Mouse (Mus musculus) heart, postnatal 10 days (tissue): ENCODE measurements around the gene H1fx. TPM values are rescaled to one million over a fixed set of nuclear protein-coding genes. Genes with fewer than 3 reads are reported as not detected.
"Not testable (repeated sequence)": the region's sequence is repeated elsewhere in the genome, so short reads cannot be mapped to it uniquely, and the experiment has no call there.

Experiments
- DNase-seq, 2 experiments: peaks; one replicate each; pipeline ENCODE4 v3.0.0; 2021
- intact Hi-C: fragments of 180-260 bp; cut with DNase I; formaldehyde crosslinking; loops from one replicate; pipeline ENCODE4 v1.15.1; 2025
- microRNA-seq, 2 experiments: library from miRNA; unstranded; fragments of <30 nt; microRNA quantifications; one replicate each; pipeline ENCODE4 v1.2.0; 2022
- total RNA-seq, 2 experiments: library from RNA; stranded (reverse); gene quantifications; 2 replicates each; pipeline ENCODE4 v1.2.3; 2021

H1fx gene
- total RNA-seq, 2 experiments from 2014 or later = 16.7 to 23.0 TPM

DNA sequence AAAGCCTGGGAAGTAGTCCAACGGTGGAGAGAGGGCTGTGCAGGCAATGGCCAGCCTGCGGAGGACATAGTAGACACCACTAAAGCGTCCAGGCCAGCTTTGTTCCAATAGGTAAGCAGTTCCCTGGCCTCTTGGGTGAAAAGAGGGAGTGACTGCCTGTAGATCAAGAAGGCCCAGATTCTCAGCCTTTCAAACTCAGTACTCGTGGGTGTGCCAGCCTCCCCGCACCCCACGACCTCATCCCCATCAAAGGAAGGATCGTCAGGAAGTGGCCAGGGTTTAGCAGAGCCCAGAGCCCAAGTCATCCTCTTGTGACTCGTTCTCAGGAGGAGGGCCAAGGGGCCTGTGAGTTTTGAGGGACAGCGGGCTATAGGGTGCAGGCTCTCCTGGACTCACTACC is 1.1 kb upstream of the H1fx start:
- intact Hi-C loops = loop anchor here (5.0 kb wide), 1 partner anchor 70 kb away; the partner anchor contains the start of gene Hmces

DNA sequence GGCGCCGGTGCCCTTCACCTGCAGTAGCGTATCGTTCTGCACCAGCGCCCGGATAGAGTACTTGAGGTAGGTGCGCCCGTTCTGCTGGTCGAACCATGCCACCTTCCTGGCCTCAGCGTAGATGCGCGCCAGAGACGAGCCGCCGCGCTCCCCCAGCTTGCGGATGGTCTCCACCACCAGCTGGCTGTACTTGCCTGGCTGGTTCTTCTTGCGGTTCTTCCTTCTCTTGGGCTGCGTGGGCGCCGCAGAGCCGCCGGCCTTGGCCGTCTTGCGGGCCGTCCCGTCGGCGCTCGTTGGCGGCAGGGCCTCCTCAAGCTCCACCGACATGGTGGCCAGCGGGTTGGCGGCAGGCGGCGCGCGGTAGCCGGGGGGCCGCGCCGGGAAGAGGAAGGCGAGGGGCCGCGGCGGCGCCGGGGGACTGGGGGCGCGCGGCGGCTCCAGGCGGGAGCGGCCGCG is 379 bp downstream of the H1fx start:
- peak; percentile 36 to 58 for DNase-seq

More for the DNA sequence above, 1.1 kb upstream of the H1fx start:
- no peak for DNase-seq

DNA sequence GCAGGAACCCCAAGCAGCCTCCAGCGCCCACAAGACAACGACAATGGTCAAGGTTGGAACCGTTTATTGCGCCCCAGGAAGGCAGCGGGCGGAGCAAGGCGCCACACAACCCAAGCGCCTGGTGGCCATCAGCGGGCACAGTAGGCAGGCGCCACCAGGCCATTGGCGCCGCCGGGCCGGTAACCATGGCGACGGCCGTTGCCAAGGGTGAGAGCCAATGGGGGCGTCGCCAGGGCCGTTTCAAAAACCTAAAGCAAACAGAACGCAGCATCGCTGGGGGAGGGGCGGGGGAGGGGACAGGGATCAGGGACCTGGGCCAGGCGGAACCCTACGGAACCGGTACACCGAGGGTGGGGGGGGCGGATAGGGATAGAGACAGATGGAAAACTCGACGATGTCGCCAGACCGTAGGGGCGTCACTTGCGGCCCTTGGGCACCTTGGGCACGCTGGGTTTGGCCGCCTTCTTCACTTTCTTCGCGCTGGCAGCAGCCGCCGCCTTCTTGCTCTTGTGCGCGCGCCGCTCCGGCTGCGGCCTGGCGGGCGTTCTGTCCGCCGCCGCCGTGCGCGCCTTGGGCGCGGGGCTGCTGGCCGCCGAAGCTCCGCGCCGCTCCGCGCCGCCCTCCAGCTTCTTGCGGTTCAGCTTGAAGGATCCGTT is 935 bp downstream of the H1fx start:
- DNase-seq = peak; percentile 60 to 71
- intact Hi-C loops = loop anchor here (5.0 kb wide), 1 partner anchor 68 kb away; the partner anchor contains the start of gene Hmces

More for the DNA sequence above, 379 bp downstream of the H1fx start:
- intact Hi-C loops = loop anchor here (5.0 kb wide), 1 partner anchor 69 kb away; the partner anchor contains the start of gene Hmces

DNA sequence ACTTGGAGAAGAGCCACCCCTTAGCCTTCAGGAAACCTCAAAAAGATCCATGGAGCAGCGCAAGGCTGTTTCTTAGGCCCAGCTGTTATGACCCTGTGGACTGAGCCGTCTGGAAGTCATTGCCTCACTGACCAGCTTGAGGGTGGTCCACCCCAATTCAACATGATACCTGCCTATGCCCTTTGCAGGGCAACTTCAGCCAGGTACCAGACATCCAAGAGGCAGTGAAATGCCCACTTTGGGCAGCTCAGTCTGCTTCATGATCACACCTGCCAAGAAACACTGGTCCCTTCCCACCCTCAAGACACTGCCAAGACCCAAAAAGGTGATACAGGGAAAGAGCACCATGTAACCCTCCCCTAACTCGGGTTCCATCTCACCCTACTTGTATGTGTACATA is 1.7 kb downstream of the H1fx start:
- no peak for DNase-seq
- intact Hi-C loops = loop anchor here (5.0 kb wide), 1 partner anchor 67 kb away; the partner anchor contains the start of gene Hmces

DNA sequence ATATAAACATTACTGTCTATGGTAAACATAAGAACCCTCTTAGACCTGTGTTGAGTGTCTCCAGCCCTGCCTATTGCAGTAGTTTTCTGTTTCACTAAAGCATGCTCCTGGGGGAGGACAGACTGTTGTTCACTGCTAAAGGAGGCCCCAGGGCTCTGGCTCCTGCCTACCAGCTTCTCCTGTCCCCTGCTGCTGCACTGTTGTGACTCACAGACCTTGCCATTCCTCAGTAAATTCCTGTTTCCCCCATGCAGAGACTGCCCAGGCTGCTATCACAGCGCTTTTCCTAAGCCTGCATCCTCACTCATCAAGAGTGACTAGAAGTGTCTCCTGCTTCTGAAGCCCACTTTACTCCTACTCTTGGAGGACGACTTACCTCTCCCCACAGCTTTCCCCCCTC is 11.4 kb downstream of the H1fx start:
- intact Hi-C loops = no loop called here
- DNase-seq = no peak

DNA sequence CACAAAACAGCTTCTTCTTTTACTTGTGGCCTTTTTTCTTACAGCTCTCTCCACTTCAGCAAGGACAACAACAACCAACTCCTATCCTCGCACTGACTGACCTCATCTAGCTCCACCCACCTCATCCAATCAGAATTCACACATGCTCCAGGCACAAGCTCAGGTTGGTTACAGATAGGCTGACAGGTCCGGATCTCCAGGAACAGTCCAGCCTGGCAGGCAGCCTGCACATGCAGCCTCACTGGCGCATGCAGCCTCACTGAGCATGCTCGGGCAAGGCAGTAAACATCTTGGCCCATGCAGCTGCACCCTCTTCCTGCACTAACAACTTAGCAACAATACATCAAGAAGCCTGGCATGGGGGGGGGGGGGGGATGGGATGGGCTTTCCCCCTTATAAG is 19.0 kb downstream of the H1fx start:
- DNase-seq, intact Hi-C loops: not testable (repeated sequence)

DNA sequence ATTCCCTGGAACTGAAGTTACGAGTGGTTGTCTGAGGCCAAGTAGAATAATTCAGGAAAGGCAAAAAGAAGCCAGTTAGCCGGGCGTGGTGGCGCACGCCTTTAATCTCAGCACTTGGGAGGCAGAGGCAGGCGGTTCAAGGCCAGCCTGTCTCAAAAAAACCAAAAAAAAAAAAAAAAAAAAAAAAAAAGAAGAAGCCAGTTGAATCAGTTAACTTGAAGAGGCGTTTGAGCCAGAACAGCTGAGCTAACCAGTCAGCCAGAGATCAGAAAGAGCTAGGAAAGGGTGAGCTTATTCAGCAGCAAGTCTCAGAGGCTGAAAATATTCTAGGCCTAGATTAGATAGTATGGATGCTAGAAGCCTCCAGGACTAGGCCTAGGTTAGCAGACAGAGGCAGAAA is 39.3 kb downstream of the H1fx start:
- intact Hi-C loops = no loop called here
- no peak for DNase-seq

DNA sequence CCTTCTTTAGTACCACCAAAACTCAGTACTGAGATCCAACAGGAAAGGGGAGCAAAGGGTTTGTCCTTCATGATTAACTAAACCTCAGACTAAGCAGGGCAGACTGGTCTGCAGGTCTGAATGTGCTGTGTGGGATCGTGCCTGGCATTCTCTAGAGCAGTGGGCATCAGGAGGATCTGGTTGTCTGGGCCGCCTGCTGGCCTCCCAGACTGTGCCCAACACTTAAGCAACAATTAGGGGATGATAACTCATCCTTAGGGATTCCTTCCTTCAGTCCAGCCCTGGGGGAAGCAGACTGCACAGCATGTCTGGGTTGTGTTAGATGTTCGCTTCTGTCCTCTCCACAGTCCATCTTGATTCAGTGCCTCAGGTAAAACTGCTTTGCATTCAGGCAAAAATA is 42.5 kb downstream of the H1fx start:
- DNase-seq = no peak

DNA sequence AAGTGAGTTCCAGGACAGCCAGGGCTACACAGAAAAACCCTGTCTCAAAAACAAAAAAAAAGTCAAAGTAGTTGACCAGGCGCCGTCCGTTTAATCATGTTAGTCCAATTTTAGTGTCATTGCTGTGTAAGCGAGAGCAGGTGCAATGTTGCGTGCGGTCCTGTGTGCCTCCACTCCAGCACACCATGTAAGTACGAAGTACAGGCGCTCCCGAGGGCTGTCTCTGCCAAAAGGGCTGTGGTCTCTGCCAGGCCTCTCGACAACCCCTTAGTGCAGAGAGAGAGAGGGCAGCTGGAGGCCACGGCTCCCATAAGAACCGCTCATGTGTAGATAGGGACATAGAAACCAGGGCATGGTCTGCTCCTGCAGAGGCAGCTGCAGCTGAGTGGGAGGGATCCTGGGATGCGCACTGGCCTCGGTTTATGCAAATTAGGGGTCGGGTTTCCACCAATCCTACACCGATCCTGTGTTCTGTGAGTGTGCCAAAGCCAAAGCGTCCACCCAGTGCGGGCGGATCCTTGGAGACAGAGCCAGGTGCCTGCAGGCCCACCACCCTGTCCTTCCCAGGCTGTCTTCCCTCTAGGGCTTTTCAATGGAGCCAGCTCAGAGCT is 44.2 kb downstream of the H1fx start:
- DNase-seq = peak; percentile 52 to 53
- intact Hi-C loops = no loop called here

More for the DNA sequence above, 42.5 kb downstream of the H1fx start:
- intact Hi-C loops = no loop called here

DNA sequence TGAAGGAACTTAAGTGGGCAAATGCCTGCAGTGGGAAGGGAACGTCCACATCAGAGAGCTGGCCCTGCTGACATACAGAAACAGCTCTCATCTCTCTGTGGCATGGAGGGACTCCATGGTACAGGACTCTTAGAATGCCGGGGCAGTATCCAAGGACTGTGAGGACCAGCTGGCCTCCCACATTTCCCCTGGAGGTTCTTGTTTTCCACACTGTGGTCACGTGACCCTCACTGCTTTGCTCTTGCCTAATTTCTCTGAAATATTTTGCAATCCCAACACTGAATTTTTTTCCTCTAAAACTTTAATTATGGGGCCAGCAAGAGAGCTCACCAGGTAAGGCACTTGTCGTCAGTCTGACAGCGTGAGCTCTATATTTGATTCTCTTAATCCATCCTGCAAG is 46.4 kb downstream of the H1fx start:
- intact Hi-C loops = no loop called here
- no peak for DNase-seq

Small RNAs within 50 kb of the gene (microRNA-seq; reads per million reads assigned to microRNA genes)
- gene Gm47286 = 1.4 to 1.7 reads per million in 2 experiments

Other genes starting within 250 kb of the H1fx start
- 1 to 10 TPM in 1 of 2 experiments, under 1 TPM in 1; 0.72 to 1.3 TPM for gene Gp9, start 203.6 kb downstream of the H1fx start, total RNA-seq
- gene Rab43, start 169.5 kb downstream of the H1fx start, total RNA-seq = 10 to 100 TPM; 16.9 to 26.4 TPM
- 1 to 10 TPM; 1.6 to 2.9 TPM for gene Gm45140, start 145.8 kb downstream of the H1fx start, total RNA-seq
- 10 to 100 TPM; 22.2 to 26.2 TPM for gene Isy1, start 142.8 kb downstream of the H1fx start, total RNA-seq
- 100 to 1,000 TPM; 308 to 311 TPM for gene Cnbp, start 130.5 kb downstream of the H1fx start, total RNA-seq
- gene Copg1, start 93.8 kb downstream of the H1fx start, total RNA-seq = 10 to 100 TPM; 65.8 to 72.8 TPM
- 10 to 100 TPM; 13.8 to 13.9 TPM for gene Hmces, start 67.7 kb downstream of the H1fx start, total RNA-seq
- 100 to 1,000 TPM; 263 to 282 TPM for gene Rab7, start 63.6 kb upstream of the H1fx start, total RNA-seq
- 100 to 1,000 TPM; 111 to 128 TPM for gene Rpn1, start 102.8 kb upstream of the H1fx start, total RNA-seq
- gene Gata2, start 212.3 kb upstream of the H1fx start, total RNA-seq = 10 to 100 TPM; 20.7 to 23.3 TPM
- not detected for gene Dnajb8, start 240.6 kb upstream of the H1fx start, total RNA-seq